Mouse (Mus musculus) heart, embryonic 12.5 days (tissue): ENCODE data around the gene Ctf2. TPM values are rescaled to one million over a fixed set of nuclear protein-coding genes. Genes with fewer than 3 reads are reported as not detected.

Source experiments
- ATAC-seq: fragments of 200-750 bp; cut with Nextera tagmentation; 2 replicates; pipeline ENCODE4 v1.8.0; 2017; ENCODE audit warnings: moderate TSS enrichment, moderate library complexity; ENCODE audit not compliant: insufficient number of reproducible peaks, low FRiP score
- H3K27ac ChIP-seq: fragments of 300-500 bp; sonication (generic); 2 replicates; pipeline ENCODE4 v1.5.1; 2016; ENCODE audit warnings: mild to moderate bottlenecking, moderate library complexity; ENCODE audit not compliant: poor library complexity, severe bottlenecking
- H3K27me3 ChIP-seq: fragments of 300-500 bp; sonication (generic); replicated peaks from 2 replicates; pipeline ENCODE4 v1.6.1; 2016; ENCODE audit warnings: mild to moderate bottlenecking, moderate library complexity
- H3K36me3 ChIP-seq: fragments of 300-500 bp; sonication (generic); 2 replicates; pipeline ENCODE4 v1.6.1; 2016; ENCODE audit warnings: mild to moderate bottlenecking, moderate library complexity
- H3K4me1 ChIP-seq: fragments of 300-500 bp; sonication (generic); replicated peaks from 2 replicates; pipeline ENCODE4 v1.6.1; 2016; ENCODE audit warnings: mild to moderate bottlenecking
- H3K4me2 ChIP-seq: fragments of 300-500 bp; sonication (generic); 2 replicates; pipeline ENCODE4 v1.6.1; 2016; ENCODE audit warnings: mild to moderate bottlenecking, moderate library complexity
- H3K4me3 ChIP-seq: fragments of 300-500 bp; sonication (generic); 2 replicates; pipeline ENCODE4 v1.5.1; 2016; ENCODE audit warnings: mild to moderate bottlenecking
- H3K9ac ChIP-seq: fragments of 300-500 bp; sonication (generic); 2 replicates; pipeline ENCODE4 v1.6.1; 2016; ENCODE audit warnings: mild to moderate bottlenecking, moderate library complexity
- H3K9me3 ChIP-seq: fragments of 300-500 bp; sonication (generic); replicated peaks from 2 replicates; pipeline ENCODE4 v1.6.1; 2016; ENCODE audit warnings: mild to moderate bottlenecking, moderate library complexity
- WGBS: fragments of 180-500 bp; shearing (Covaris S2); methylation state at CpG from one replicate; pipeline ENCODE4 v1.1.7; 2016; 5-methylcytosine and 5-hydroxymethylcytosine counted together
- polyA plus RNA-seq: library from polyadenylated mRNA; unstranded; fragments of >200 nt; fragmentation: Nextera tagmentation; extraction: Ambion mirVana; gene quantifications from 2 replicates; pipeline ENCODE4 v1.2.1, GENCODE M21; 2016

Ctf2 gene
- polyA plus RNA-seq, 1 experiment from 2014 or later, result not detected

DNA sequence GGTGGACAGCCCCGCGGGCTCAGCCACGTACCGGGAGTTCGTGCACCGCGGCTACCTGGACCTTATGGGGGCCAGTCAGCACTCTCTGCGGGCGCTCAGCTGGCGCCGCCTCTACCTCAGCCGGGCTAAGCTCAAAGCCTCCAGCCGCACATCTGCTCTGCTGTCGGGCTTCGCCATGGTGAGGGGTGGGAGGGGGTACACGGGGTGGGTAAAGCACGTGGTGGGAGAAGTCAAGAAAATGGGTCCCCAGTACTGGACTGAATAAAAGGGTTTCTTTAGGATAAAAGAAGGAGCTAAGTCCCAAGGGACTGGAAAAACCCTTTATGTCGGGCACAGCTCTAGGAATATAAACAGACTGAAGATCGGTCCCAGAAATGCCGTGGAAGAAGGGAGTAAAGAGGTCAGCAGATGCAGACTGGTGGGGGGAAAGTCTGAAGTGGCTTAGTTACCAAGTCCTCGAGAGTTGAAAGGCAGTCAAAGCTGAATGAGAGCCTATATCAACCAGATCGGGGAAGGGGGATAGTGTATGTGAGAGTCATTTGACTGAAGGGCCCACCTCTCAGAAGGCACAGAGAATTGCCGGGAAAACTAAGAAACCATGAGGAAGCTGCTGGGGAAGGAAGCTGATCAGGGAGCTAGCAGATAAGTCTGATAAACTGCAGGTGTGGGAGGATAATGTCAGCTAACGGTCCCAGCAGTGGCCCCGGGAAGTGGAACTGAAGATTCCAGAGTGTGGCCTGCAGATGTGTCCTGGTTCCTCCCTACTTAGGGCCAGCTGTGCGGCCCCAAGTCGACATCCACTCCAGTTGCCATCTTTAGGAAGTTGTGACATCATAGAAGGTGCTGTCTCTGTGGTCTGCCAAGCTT, 38.3 kb upstream of the Ctf2 start:
- Histone ChIP-seq H3K4me1 (peaks cover 24% of the 10 kb centered on the region), H3K36me3 (peaks cover 28% of the 10 kb centered on the region), H3K27me3 (peaks cover 3% of the 10 kb centered on the region; the same call in 1 of the 2 replicates), H3K9ac (peak overlapping the region; percentile 88), H3K27ac (peak overlapping the region; percentile 82), H3K9me3 (no peaks in the 10 kb centered on the region), H3K4me3 (peak overlapping the region; percentile 75), H3K4me2 (peak overlapping the region; percentile 94)
- ATAC-seq, result peak; percentile 52
- 2% methylated on average over 27 of the region's 27 CpGs for WGBS

DNA sequence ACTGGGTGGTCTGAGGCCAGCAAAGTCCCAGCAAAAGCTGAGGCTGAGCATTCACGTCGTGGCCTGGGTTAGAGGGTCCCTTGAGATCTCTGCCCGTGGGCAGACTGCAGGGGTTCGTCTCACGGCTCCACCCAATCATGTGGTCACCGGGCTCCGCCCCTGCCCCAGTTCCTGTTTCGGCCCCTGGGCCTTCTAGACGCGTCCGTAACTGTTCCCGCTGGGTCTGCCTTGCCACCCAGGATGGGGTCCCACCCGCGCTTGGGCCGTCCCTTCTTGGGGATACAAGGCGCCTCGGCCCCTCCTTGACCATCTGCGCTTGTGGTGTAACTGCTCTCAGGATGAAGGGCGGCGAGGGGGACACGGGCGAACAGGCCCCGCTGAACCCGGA, 37.7 kb upstream of the Ctf2 start, which contains the start of gene Orai3:
Gene Orai3 (plus strand): TSS at position 165 of the 388 bp plus-strand sequence.
- Histone ChIP-seq H3K9me3 (no peaks in the 10 kb centered on the region), H3K4me3 (peak within 1 kb of the TSS; percentile 75), H3K4me2 (peak within 1 kb of the TSS; percentile 94), H3K27me3 (peaks cover 3% of the 10 kb centered on the region; the same call in 1 of the 2 replicates), H3K36me3 (peaks cover 34% of the 10 kb centered on the region), H3K9ac (peak within 1 kb of the TSS; percentile 88), H3K4me1 (peaks cover 24% of the 10 kb centered on the region), H3K27ac (peak within 1 kb of the TSS; percentile 82)
- WGBS, result under 1% methylated on average over 24 of the region's 24 CpGs
- peak; percentile 88 for ATAC-seq

DNA sequence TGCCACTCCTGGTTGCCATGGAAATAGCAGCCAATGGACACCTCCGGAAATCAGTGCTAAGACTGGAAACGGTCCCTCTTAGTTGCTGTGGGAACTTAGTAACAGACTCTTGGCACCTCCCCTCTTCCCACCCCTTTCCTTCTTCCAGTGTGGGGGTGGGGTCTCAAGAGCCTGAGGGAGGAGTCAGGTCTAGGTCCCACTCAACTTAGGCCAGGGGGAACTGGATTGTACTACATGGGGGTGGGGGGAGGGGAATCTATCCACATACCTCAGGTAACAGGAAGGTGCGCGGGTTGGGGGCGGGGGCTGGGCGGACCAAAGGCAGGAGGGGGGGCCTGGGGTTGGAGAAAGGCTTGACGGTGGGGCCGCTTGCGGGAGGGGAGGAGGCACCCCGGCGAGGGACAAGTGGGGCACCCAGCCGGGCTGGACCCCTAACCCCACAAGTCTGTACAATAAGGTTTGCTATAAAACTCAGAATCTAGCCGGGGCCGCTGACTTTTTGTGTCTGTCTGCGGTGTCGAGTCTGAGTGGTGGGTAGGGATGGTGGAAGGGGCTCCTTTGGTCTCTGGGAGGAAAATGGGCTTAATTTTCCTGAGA, 37.1 kb upstream of the Ctf2 start:
- H3K4me3 ChIP-seq, result peak overlapping the region; percentile 75
- peaks cover 3% of the 10 kb centered on the region; the same call in 1 of the 2 replicates for H3K27me3 ChIP-seq
- peak overlapping the region; percentile 88 for H3K9ac ChIP-seq
- no peaks in the 10 kb centered on the region for H3K9me3 ChIP-seq
- peaks cover 24% of the 10 kb centered on the region for H3K4me1 ChIP-seq
- ATAC-seq, result peak; percentile 83
- peak overlapping the region; percentile 82 for H3K27ac ChIP-seq
- H3K4me2 ChIP-seq, result peak overlapping the region; percentile 94
- WGBS, result 2% methylated on average over 16 of the region's 16 CpGs
- H3K36me3 ChIP-seq, result peaks cover 38% of the 10 kb centered on the region

DNA sequence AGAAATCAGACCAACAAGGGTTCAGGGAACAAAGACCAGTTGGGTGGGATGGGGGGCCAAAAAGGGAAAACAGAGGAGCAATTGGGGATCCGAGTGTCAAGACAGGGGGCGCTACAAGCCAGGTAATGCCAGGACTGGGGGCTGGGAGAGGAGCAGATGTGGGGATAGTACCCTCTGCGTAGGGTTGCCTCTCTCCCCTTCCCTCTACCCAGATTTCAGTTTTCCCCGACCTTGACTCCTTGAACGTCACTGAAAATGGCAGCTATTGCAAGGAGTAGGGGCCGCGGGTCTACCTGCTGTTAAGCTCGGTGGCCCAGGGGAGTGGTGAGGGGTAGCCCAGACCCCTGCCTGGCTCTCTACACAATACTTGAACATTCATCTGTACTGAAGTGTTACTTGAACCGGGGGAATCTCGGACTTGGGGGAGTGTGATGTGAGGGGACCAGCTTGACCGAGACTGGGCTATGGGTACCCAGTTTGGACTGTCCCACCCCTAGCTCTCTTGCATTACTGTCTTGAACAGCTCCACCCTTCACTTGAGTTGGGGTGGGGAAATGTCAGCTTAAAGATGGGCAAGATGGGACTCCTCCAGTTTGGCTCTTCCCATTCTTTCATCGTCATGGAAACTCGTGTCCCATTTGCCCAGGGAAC, 36.5 kb upstream of the Ctf2 start:
- Histone ChIP-seq H3K27ac (no peak overlapping the region), H3K36me3 (peaks cover 44% of the 10 kb centered on the region), H3K9me3 (no peaks in the 10 kb centered on the region), H3K4me2 (peak overlapping the region; percentile 94; the same call in 1 of the 2 replicates), H3K4me1 (peaks cover 24% of the 10 kb centered on the region), H3K9ac (no peak overlapping the region), H3K4me3 (no peak overlapping the region), H3K27me3 (peaks cover 3% of the 10 kb centered on the region; the same call in 1 of the 2 replicates)
- 58% methylated on average over 13 of the region's 13 CpGs for WGBS
- no peak for ATAC-seq

DNA sequence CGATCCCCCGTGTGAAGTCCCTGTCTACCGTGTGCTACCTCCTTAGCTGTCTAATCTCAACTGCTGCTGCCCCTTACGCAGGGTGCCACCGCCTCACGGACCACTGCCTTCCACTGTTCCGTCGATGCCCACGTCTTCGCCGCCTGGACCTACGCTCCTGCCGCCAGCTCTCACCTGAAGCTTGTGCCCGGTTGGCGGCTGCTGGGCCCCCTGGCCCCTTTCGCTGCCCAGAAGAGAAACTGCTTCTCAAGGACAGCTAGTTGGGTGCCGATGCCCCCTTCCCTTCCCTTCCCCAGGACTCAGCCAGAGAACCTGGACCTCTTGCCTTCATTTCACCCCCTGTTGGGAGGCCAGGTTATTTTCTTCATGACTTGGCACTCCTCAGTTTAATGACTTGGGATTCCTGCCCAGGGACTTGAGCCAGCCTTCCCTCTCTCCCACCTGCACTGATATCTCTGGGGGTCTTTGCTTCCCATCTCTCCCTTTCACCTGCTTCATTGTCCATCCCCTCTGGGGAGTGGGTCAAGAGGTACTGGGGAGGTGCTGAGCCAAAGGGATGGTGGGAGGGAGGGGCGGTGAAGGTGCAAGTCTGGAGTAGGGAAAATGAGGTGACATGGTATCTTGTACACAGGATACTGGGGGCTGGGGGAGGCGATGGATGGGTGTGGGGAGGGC, 35.8 kb upstream of the Ctf2 start:
- Histone ChIP-seq H3K4me2 (peak overlapping the region; percentile 6; the same call in 1 of the 2 replicates), H3K4me3 (no peak overlapping the region), H3K27ac (no peak overlapping the region), H3K27me3 (peaks cover 3% of the 10 kb centered on the region; the same call in 1 of the 2 replicates), H3K36me3 (peaks cover 49% of the 10 kb centered on the region), H3K9me3 (no peaks in the 10 kb centered on the region), H3K9ac (no peak overlapping the region), H3K4me1 (peaks cover 24% of the 10 kb centered on the region)
- ATAC-seq, result no peak
- WGBS, result 91% methylated on average over 19 of the region's 19 CpGs

DNA sequence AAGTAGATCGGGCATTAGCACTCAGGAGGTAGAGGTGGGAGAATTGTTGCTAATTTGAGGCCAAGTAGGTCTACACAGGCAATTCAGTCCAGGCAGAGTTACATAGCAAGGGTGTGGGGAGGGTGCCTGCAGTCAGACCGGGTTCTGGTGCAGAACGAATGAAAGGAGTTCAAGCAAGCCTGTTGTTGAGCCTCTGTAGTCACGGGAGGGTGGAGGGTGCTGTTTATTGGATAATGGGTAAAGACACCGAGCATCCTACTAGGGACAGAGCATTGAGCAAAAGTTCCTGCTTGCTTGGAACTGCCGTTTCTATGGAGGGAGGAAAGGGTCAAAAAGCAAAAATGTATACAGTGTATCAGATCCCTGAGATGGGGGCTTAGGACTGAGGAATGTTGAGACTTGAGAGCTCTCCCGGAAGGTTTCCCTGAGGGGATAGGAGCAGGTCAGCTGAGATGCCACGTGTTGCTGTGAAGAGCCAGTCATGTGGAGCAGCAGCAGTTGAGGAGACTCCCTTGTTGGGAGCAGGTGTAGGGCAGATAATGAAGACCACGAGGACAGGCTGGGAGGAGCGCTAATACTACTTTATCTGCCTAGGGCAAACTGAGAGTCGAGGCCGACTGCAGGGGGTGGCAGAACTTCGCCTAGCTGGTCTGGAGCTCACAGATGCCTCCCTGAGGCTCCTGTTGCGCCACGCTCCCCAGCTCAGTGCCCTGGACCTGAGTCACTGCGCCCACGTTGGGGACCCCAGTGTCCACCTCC, 35.1 kb upstream of the Ctf2 start:
- ATAC-seq, result peak; percentile 53
- no peak overlapping the region for H3K4me3 ChIP-seq
- H3K36me3 ChIP-seq, result peaks cover 54% of the 10 kb centered on the region
- 0 out of 2 replicates have a peak overlapping the region, but pooled peaks have one; percentile 21 for H3K27ac ChIP-seq
- no peak overlapping the region for H3K9ac ChIP-seq
- peaks cover 24% of the 10 kb centered on the region for H3K4me1 ChIP-seq
- H3K9me3 ChIP-seq, result no peaks in the 10 kb centered on the region
- WGBS, result 68% methylated on average over 17 of the region's 17 CpGs
- peak overlapping the region; percentile 6; the same call in 1 of the 2 replicates for H3K4me2 ChIP-seq
- peaks cover 8% of the 10 kb centered on the region for H3K27me3 ChIP-seq

DNA sequence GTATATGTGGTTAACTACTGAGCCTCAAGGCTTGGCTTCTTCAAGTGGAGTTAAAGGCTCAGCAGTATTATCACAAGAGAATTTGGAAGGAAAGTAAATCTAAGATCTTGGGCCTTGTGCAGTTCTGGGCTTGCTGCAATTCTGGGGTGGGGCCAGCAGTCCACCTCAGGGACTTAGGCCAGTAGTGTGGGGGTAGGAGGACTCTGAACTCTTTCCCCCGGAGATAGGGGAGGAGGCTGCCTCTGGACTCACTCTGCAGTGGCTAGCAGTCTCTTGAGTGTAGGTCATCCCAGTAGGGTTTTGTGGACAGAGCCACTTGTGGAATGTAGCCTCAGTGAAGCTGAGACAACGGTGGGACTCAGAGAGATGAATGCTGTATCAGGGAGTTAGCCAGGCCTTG, 33.8 kb upstream of the Ctf2 start:
- WGBS, result 73% methylated on average over 2 of the region's 2 CpGs
- Histone ChIP-seq H3K36me3 (peaks cover 61% of the 10 kb centered on the region), H3K4me3 (no peak overlapping the region), H3K9me3 (no peaks in the 10 kb centered on the region), H3K27ac (no peak overlapping the region), H3K4me1 (peaks cover 17% of the 10 kb centered on the region), H3K9ac (no peak overlapping the region), H3K4me2 (no peak overlapping the region), H3K27me3 (peaks cover 10% of the 10 kb centered on the region)
- no peak for ATAC-seq

DNA sequence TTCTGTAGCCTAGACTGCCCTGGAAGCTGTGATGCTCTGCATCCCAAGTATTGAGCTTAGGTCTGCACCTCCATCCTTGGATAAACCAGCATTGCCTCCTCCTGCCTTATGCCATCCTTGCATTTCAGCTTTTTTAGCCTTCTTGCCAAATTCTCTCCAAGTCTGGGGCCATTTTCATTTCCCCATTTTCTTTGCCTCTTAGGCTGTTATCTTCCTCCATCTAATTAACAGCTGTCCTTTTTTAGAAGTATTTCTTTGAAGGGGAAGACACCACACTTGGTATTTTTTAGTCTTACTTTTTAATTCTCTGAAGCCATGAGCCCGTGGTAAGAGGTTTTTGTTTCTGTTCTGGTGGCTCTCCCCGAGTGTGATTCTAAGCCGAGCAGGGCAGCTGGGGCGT, 31.7 kb upstream of the Ctf2 start:
- Histone ChIP-seq H3K4me3 (no peak overlapping the region), H3K4me2 (no peak overlapping the region), H3K27me3 (peaks cover 8% of the 10 kb centered on the region), H3K4me1 (peaks cover 12% of the 10 kb centered on the region), H3K9ac (no peak overlapping the region), H3K9me3 (no peaks in the 10 kb centered on the region), H3K27ac (no peak overlapping the region), H3K36me3 (peaks cover 63% of the 10 kb centered on the region)
- WGBS, result 88% methylated on average over 4 of the region's 4 CpGs
- ATAC-seq, result no peak

DNA sequence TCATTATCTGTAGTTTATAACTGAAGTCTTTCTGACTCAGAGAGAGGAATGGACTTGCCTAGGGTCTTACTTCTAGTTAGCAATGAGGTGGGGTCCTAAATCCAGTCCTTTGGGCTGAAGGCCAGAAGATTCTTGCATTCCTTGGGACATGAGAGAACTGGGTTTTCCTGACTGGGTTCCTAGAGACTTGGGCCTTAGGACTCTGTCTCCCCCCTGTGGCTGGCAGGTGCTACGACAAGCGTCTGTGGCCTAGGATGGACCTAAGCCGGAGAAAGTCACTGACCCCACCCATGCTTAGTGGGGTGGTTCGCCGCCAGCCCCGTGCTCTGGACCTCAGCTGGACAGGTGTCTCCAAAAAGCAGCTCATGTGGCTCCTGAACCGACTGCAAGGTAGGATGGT, 29.1 kb upstream of the Ctf2 start:
- H3K4me2 ChIP-seq, result no peak overlapping the region
- H3K9me3 ChIP-seq, result no peaks in the 10 kb centered on the region
- H3K9ac ChIP-seq, result no peak overlapping the region
- peaks cover 34% of the 10 kb centered on the region for H3K27me3 ChIP-seq
- no peak overlapping the region for H3K27ac ChIP-seq
- peak; percentile 54; the same call in 1 of the 2 replicates for ATAC-seq
- peaks cover 62% of the 10 kb centered on the region for H3K36me3 ChIP-seq
- 32% methylated on average over 7 of the region's 7 CpGs for WGBS
- no peak overlapping the region for H3K4me3 ChIP-seq
- peaks cover 12% of the 10 kb centered on the region for H3K4me1 ChIP-seq

DNA sequence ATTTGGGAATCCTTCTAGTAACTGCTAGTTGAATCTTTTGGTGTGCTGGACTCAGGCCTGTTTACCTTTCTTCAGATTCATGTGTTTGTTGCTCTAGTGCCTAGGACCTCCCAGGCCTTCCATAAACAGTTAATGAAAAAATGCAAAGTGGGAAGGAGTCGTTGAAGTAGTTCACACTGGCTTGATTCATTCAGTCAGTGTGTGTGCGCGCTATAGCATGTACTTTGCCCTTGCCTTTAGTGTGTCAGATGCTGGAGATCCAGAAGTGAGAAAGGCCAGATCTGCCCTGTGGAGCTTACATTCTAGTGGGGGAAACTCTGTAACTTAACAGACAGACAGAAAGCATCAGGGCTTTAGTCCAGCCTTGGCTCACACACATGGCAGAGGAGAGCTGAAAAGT, 28.5 kb upstream of the Ctf2 start:
- Histone ChIP-seq H3K9me3 (no peaks in the 10 kb centered on the region), H3K4me3 (no peak overlapping the region), H3K4me1 (peaks cover 12% of the 10 kb centered on the region), H3K27me3 (peaks cover 40% of the 10 kb centered on the region), H3K27ac (no peak overlapping the region), H3K9ac (no peak overlapping the region), H3K36me3 (peaks cover 60% of the 10 kb centered on the region), H3K4me2 (no peak overlapping the region)
- WGBS, result 74% methylated on average over 3 of the region's 3 CpGs
- no peak for ATAC-seq
